Mouse (Mus musculus) hindbrain, embryonic 16.5 days (tissue): Measurements from ENCODE around the gene Tfrc. TPM values are rescaled to one million over a fixed set of nuclear protein-coding genes. Genes with fewer than 3 reads are reported as not detected.

Experiments used
- ATAC-seq: fragments of 200-750 bp; cut with Nextera tagmentation; 2 replicates; pipeline ENCODE4 v1.8.0; 2017; ENCODE audit warnings: moderate TSS enrichment, moderate library complexity
- H3K27ac ChIP-seq: fragments of 300-500 bp; sonication (generic); 2 replicates; pipeline ENCODE4 v1.5.1; 2014; ENCODE audit warnings: low read depth, mild to moderate bottlenecking, control low read depth, low read length, moderate library complexity
- H3K27me3 ChIP-seq: fragments of 300-500 bp; sonication (generic); replicated peaks from 2 replicates; pipeline ENCODE4 v1.6.1; 2014; ENCODE audit warnings: low read length; ENCODE audit not compliant: control insufficient read depth, insufficient read depth
- H3K36me3 ChIP-seq: fragments of 300-500 bp; sonication (generic); 2 replicates; pipeline ENCODE4 v1.6.1; 2014; ENCODE audit warnings: mild to moderate bottlenecking, low read length, moderate library complexity, mixed read lengths; ENCODE audit not compliant: control insufficient read depth, insufficient read depth
- H3K4me1 ChIP-seq: fragments of 300-500 bp; sonication (generic); 2 replicates; pipeline ENCODE4 v1.6.1; 2014; ENCODE audit warnings: low read depth, low read length; ENCODE audit not compliant: control insufficient read depth, insufficient read depth
- H3K4me2 ChIP-seq: fragments of 300-500 bp; sonication (generic); 2 replicates; pipeline ENCODE4 v1.6.1; 2014; ENCODE audit warnings: mild to moderate bottlenecking, low read length, control low read depth, moderate library complexity
- H3K4me3 ChIP-seq: fragments of 300-500 bp; sonication (generic); 2 replicates; pipeline ENCODE4 v1.5.1; 2014; ENCODE audit warnings: mild to moderate bottlenecking, low read length, control low read depth, moderate library complexity
- H3K9ac ChIP-seq: fragments of 300-500 bp; sonication (generic); 2 replicates; pipeline ENCODE4 v1.6.1; 2014; ENCODE audit warnings: low read depth, mild to moderate bottlenecking, control low read depth, low read length, moderate library complexity
- H3K9me3 ChIP-seq: fragments of 300-500 bp; sonication (generic); 2 replicates; pipeline ENCODE4 v1.6.1; 2014; ENCODE audit warnings: mild to moderate bottlenecking, low read length, moderate library complexity; ENCODE audit not compliant: control insufficient read depth
- WGBS: fragments of 180-500 bp; shearing (Covaris S2); extraction: QIAGEN DNeasy Blood & Tissue Kit; methylation state at CpG from one replicate; pipeline ENCODE4 v1.1.7; 2014; 5-methylcytosine and 5-hydroxymethylcytosine counted together
- polyA plus RNA-seq: library from polyadenylated mRNA; unstranded; fragments of >200 nt; fragmentation: Nextera tagmentation; extraction: Ambion mirVana; gene quantifications from 2 replicates; pipeline ENCODE4 v1.2.1, GENCODE M21; 2015

Tfrc gene
- 26.3 and 36.5 TPM in 2 replicates for polyA plus RNA-seq

- H3K4me3 ChIP-seq: peak within 1 kb of the TSS; percentile 93
- H3K9me3 ChIP-seq: no peaks in the 10 kb centered on the region
- H3K27me3 ChIP-seq: no peaks in the 10 kb centered on the region
- ATAC-seq: peak; percentile 99
- H3K27ac ChIP-seq: peak within 1 kb of the TSS; percentile 95
- H3K4me2 ChIP-seq: peak within 1 kb of the TSS; percentile 70
- H3K36me3 ChIP-seq: no peaks in the 10 kb centered on the region
- peaks cover 8% of the 10 kb centered on the region for H3K4me1 ChIP-seq
- 0% methylated on average over 50 of the region's 73 CpGs for WGBS
- peak within 1 kb of the TSS; percentile 93 for H3K9ac ChIP-seq
These were observed at the start of gene Tfrc for GRCm38 (mm10) chr16:32608712-32609400. TSS of gene Tfrc (plus strand) at chr16:32608920.

GRCm38 (mm10) chr16:32559493-32559892 is 49.2 kb upstream of the Tfrc start:
- H3K9me3 ChIP-seq: no peaks in the 10 kb centered on the region
- H3K27me3 ChIP-seq: no peaks in the 10 kb centered on the region
- no peak for ATAC-seq
- no peaks in the 10 kb centered on the region for H3K36me3 ChIP-seq
- no peak overlapping the region for H3K4me2 ChIP-seq
- no peaks in the 10 kb centered on the region for H3K4me1 ChIP-seq
- no peak overlapping the region for H3K9ac ChIP-seq
- H3K4me3 ChIP-seq: no peak overlapping the region
- WGBS: 73% methylated on average over 4 of the region's 4 CpGs
- H3K27ac ChIP-seq: no peak overlapping the region

GRCm38 (mm10) chr16:32563056-32563793 is 45.5 kb upstream of the Tfrc start:
- no peaks in the 10 kb centered on the region for H3K36me3 ChIP-seq
- no peak overlapping the region for H3K27ac ChIP-seq
- 80% methylated on average over 5 of the region's 5 CpGs for WGBS
- no peak overlapping the region for H3K4me3 ChIP-seq
- H3K27me3 ChIP-seq: no peaks in the 10 kb centered on the region
- no peak for ATAC-seq
- no peaks in the 10 kb centered on the region for H3K4me1 ChIP-seq
- H3K9me3 ChIP-seq: no peaks in the 10 kb centered on the region
- H3K4me2 ChIP-seq: no peak overlapping the region
- no peak overlapping the region for H3K9ac ChIP-seq

- 66% methylated on average over 4 of the region's 4 CpGs for WGBS
These were observed 41.4 kb upstream of the Tfrc start for GRCm38 (mm10) chr16:32567282-32567681.

GRCm38 (mm10) chr16:32568401-32568800 is 40.3 kb upstream of the Tfrc start:
- Histone ChIP-seq H3K4me2 (no peak overlapping the region), H3K27ac (no peak overlapping the region), H3K4me3 (no peak overlapping the region), H3K4me1 (no peaks in the 10 kb centered on the region), H3K36me3 (no peaks in the 10 kb centered on the region), H3K27me3 (no peaks in the 10 kb centered on the region), H3K9me3 (no peaks in the 10 kb centered on the region), H3K9ac (no peak overlapping the region)
- no peak for ATAC-seq
- 67% methylated on average over 6 of the region's 6 CpGs for WGBS

More at GRCm38 (mm10) chr16:32567282-32567681, 41.4 kb upstream of the Tfrc start:
- no peaks in the 10 kb centered on the region for H3K27me3 ChIP-seq
- H3K4me2 ChIP-seq: no peak overlapping the region
- no peak overlapping the region for H3K4me3 ChIP-seq
- no peaks in the 10 kb centered on the region for H3K36me3 ChIP-seq
- no peak for ATAC-seq
- H3K27ac ChIP-seq: no peak overlapping the region
- H3K9me3 ChIP-seq: no peaks in the 10 kb centered on the region
- H3K9ac ChIP-seq: no peak overlapping the region
- no peaks in the 10 kb centered on the region for H3K4me1 ChIP-seq

GRCm38 (mm10) chr16:32570042-32570441 is 38.7 kb upstream of the Tfrc start:
- no peak overlapping the region for H3K9ac ChIP-seq
- no peak overlapping the region for H3K4me3 ChIP-seq
- 92% methylated on average over 3 of the region's 3 CpGs for WGBS
- no peaks in the 10 kb centered on the region for H3K9me3 ChIP-seq
- no peaks in the 10 kb centered on the region for H3K36me3 ChIP-seq
- H3K4me2 ChIP-seq: no peak overlapping the region
- no peaks in the 10 kb centered on the region for H3K4me1 ChIP-seq
- H3K27ac ChIP-seq: no peak overlapping the region
- H3K27me3 ChIP-seq: no peaks in the 10 kb centered on the region
- ATAC-seq: no peak

- Histone ChIP-seq H3K4me1 (no peaks in the 10 kb centered on the region), H3K36me3 (no peaks in the 10 kb centered on the region), H3K27ac (no peak overlapping the region), H3K9me3 (no peaks in the 10 kb centered on the region), H3K27me3 (no peaks in the 10 kb centered on the region), H3K4me3 (no peak overlapping the region), H3K9ac (no peak overlapping the region), H3K4me2 (no peak overlapping the region)
- 75% methylated on average over 4 of the region's 4 CpGs for WGBS
- no peak for ATAC-seq
These were observed 36.2 kb upstream of the Tfrc start for GRCm38 (mm10) chr16:32572528-32572927.

GRCm38 (mm10) chr16:32586482-32586881 is 22.2 kb upstream of the Tfrc start:
- no peak for ATAC-seq
- no peaks in the 10 kb centered on the region for H3K9me3 ChIP-seq
- H3K4me3 ChIP-seq: no peak overlapping the region
- H3K27ac ChIP-seq: no peak overlapping the region
- H3K9ac ChIP-seq: no peak overlapping the region
- 88% methylated on average over 4 of the region's 4 CpGs for WGBS
- no peak overlapping the region for H3K4me2 ChIP-seq
- H3K4me1 ChIP-seq: no peaks in the 10 kb centered on the region
- H3K27me3 ChIP-seq: no peaks in the 10 kb centered on the region; the same call in 1 of the 2 replicates
- H3K36me3 ChIP-seq: no peaks in the 10 kb centered on the region

GRCm38 (mm10) chr16:32588568-32588967 is 20.2 kb upstream of the Tfrc start:
- no peak overlapping the region for H3K4me2 ChIP-seq
- H3K4me1 ChIP-seq: no peaks in the 10 kb centered on the region
- H3K9ac ChIP-seq: no peak overlapping the region
- H3K27me3 ChIP-seq: no peaks in the 10 kb centered on the region; the same call in 1 of the 2 replicates
- H3K27ac ChIP-seq: no peak overlapping the region
- 88% methylated on average over 3 of the region's 3 CpGs for whole genome bisulfite sequencing
- no peak overlapping the region for H3K4me3 ChIP-seq
- ATAC-seq: no peak
- H3K9me3 ChIP-seq: no peaks in the 10 kb centered on the region
- H3K36me3 ChIP-seq: no peaks in the 10 kb centered on the region
